In genomic region chr4:129500607-129501566, GRCm38 (mm10) we compare ENCODE assay signal across 7 mouse cellular contexts. TPM values are rescaled to one million over a fixed set of nuclear protein-coding genes. Genes with fewer than 3 reads are reported as not detected.
DNase-seq lines count a peak whose midpoint lies in the region; ATAC-seq and TF ChIP-seq lines count a peak whose summit lies in the region.

No protein-coding gene starts in this region.

- peak overlapping the region; percentile 40 for H3K9ac ChIP-seq in intestine, postnatal 0 days (ENCODE audit: low read depth, low read length)
- H3K9ac ChIP-seq in limb, embryonic 15.5 days = peak overlapping the region; percentile 39
- H3K9ac ChIP-seq in midbrain, embryonic 16.5 days (ENCODE audit: low read depth, low read length) = peak overlapping the region; percentile 68

- H3K4me2 ChIP-seq in intestine, postnatal 0 days (replicated peaks; ENCODE audit: low read depth) = peak overlapping the region; percentile 81
- peak overlapping the region; percentile 74 for H3K4me2 ChIP-seq in limb, embryonic 15.5 days
- peak overlapping the region; percentile 88 for H3K4me2 ChIP-seq in midbrain, embryonic 16.5 days (ENCODE audit: low read length)

- ATAC-seq in granulocyte monocyte progenitor cell, adult 5-6 weeks (replicated peaks; ENCODE audit: poor library complexity, severe bottlenecking) = peak; percentile 67
- peak; percentile 57 for ATAC-seq in intestine, postnatal 0 days
- peak; percentile 86 for ATAC-seq in limb, embryonic 15.5 days (ENCODE audit: insufficient number of reproducible peaks, low FRiP score, low TSS enrichment, low read depth)
- peak; percentile 37 for ATAC-seq in midbrain, embryonic 16.5 days

- H3K36me3 ChIP-seq in intestine, postnatal 0 days (ENCODE audit: control insufficient read depth, insufficient read depth) = no peaks in the 10 kb centered on the region
- no peaks in the 10 kb centered on the region for H3K36me3 ChIP-seq in limb, embryonic 15.5 days
- H3K36me3 ChIP-seq in midbrain, embryonic 16.5 days (ENCODE audit: control insufficient read depth, insufficient read depth, low read length) = no peaks in the 10 kb centered on the region

- H3K27ac ChIP-seq in intestine, postnatal 0 days (ENCODE audit: low read depth, low read length) = peak overlapping the region; percentile 78
- peak overlapping the region; percentile 91 for H3K27ac ChIP-seq in limb, embryonic 15.5 days
- peak overlapping the region; percentile 72 for H3K27ac ChIP-seq in midbrain, embryonic 16.5 days (ENCODE audit: low read length)

- no peak; the same call in 1 of the 2 replicates for TF ChIP-seq CTCF in intestine, postnatal 0 days (IDR thresholded peaks at IDR 0.05; ENCODE audit: low read depth)

- H3K4me3 ChIP-seq in intestine, postnatal 0 days (ENCODE audit: low read depth, low read length) = peak overlapping the region; percentile 52
- peak overlapping the region; percentile 62 for H3K4me3 ChIP-seq in limb, embryonic 15.5 days
- peak overlapping the region; percentile 55 for H3K4me3 ChIP-seq in midbrain, embryonic 16.5 days (ENCODE audit: low read depth, low read length)

- no peaks in the 10 kb centered on the region for H3K9me3 ChIP-seq in intestine, postnatal 0 days (ENCODE audit: control insufficient read depth)
- no peaks in the 10 kb centered on the region for H3K9me3 ChIP-seq in limb, embryonic 15.5 days
- no peaks in the 10 kb centered on the region for H3K9me3 ChIP-seq in midbrain, embryonic 16.5 days (replicated peaks; ENCODE audit: control insufficient read depth, low read length, poor library complexity, severe bottlenecking)

- H3K27me3 ChIP-seq in intestine, postnatal 0 days (replicated peaks; ENCODE audit: control insufficient read depth, insufficient read depth, low read length) = no peaks in the 10 kb centered on the region
- no peaks in the 10 kb centered on the region for H3K27me3 ChIP-seq in limb, embryonic 15.5 days
- H3K27me3 ChIP-seq in midbrain, embryonic 16.5 days (ENCODE audit: control insufficient read depth, insufficient read depth, low read depth, low read length) = no peaks in the 10 kb centered on the region

- peak; percentile 92 for DNase-seq in adrenal gland, postnatal 25 days
- DNase-seq in embryo, embryonic 9.5 days (ENCODE audit: extremely low spot score) = peak; percentile 100
- peak; percentile 65 to 74 for DNase-seq in spleen, postnatal 14 days (ENCODE audit: low spot score in 2 of 2)

- peaks cover 19% of the 10 kb centered on the region for H3K4me1 ChIP-seq in intestine, postnatal 0 days (replicated peaks; ENCODE audit: control insufficient read depth, insufficient read depth, low read length)
- H3K4me1 ChIP-seq in limb, embryonic 15.5 days = peaks cover 26% of the 10 kb centered on the region
- peaks cover 17% of the 10 kb centered on the region for H3K4me1 ChIP-seq in midbrain, embryonic 16.5 days (ENCODE audit: control insufficient read depth, insufficient read depth, low read length)

- 3% methylated on average over 49 of the region's 49 CpGs for whole genome bisulfite sequencing in intestine, postnatal 0 days
- WGBS in limb, embryonic 15.5 days = 1% methylated on average over 47 of the region's 49 CpGs
- 1% methylated on average over 45 of the region's 49 CpGs for WGBS in midbrain, embryonic 16.5 days

RNA-seq across cellular contexts. Expression of gene Fam229a, which starts 9.9 kb away (rescaled TPM):
- not detected in 2 replicates for total RNA-seq in adrenal gland, postnatal 25 days (2021)
- total RNA-seq in granulocyte monocyte progenitor cell, adult 5-6 weeks (2014; fragmentation: Nextera tagmentation) = not detected in 2 replicates
- not detected in 2 replicates for total RNA-seq in granulocyte monocyte progenitor cell, adult 5-6 weeks (2017)
- polyA plus RNA-seq in intestine, postnatal 0 days (2015; fragmentation: Nextera tagmentation; extraction: Ambion mirVana) = 0.22 TPM in 1 of 2 replicates, not detected in the other
- not detected in 2 replicates for polyA plus RNA-seq in limb, embryonic 15.5 days (2015; fragmentation: Nextera tagmentation; extraction: Ambion mirVana)
- polyA plus RNA-seq in midbrain, embryonic 16.5 days (2015; fragmentation: Nextera tagmentation; extraction: Ambion mirVana) = 0.56 and 0.94 TPM in 2 replicates

RNA-seq across cellular contexts. Expression of gene Tssk3, which starts 10.1 kb away (rescaled TPM):
- total RNA-seq in adrenal gland, postnatal 25 days (2021) = not detected in 2 replicates
- total RNA-seq in granulocyte monocyte progenitor cell, adult 5-6 weeks (2014; fragmentation: Nextera tagmentation) = not detected in 2 replicates
- not detected in 2 replicates for total RNA-seq in granulocyte monocyte progenitor cell, adult 5-6 weeks (2017)
- not detected in 2 replicates for polyA plus RNA-seq in intestine, postnatal 0 days (2015; fragmentation: Nextera tagmentation; extraction: Ambion mirVana)
- not detected in 2 replicates for polyA plus RNA-seq in limb, embryonic 15.5 days (2015; fragmentation: Nextera tagmentation; extraction: Ambion mirVana)
- 1.2 TPM in 2 replicates for polyA plus RNA-seq in midbrain, embryonic 16.5 days (2015; fragmentation: Nextera tagmentation; extraction: Ambion mirVana)

RNA-seq across cellular contexts. Expression of gene Marcksl1, which starts 12.5 kb away (rescaled TPM):
- 61.0 and 68.3 TPM in 2 replicates for total RNA-seq in adrenal gland, postnatal 25 days (2021)
- 27.6 and 45.5 TPM in 2 replicates for total RNA-seq in granulocyte monocyte progenitor cell, adult 5-6 weeks (2014; fragmentation: Nextera tagmentation)
- 28.4 and 29.9 TPM in 2 replicates for total RNA-seq in granulocyte monocyte progenitor cell, adult 5-6 weeks (2017)
- polyA plus RNA-seq in intestine, postnatal 0 days (2015; fragmentation: Nextera tagmentation; extraction: Ambion mirVana) = 126 and 142 TPM in 2 replicates
- polyA plus RNA-seq in limb, embryonic 15.5 days (2015; fragmentation: Nextera tagmentation; extraction: Ambion mirVana) = 445 and 538 TPM in 2 replicates
- polyA plus RNA-seq in midbrain, embryonic 16.5 days (2015; fragmentation: Nextera tagmentation; extraction: Ambion mirVana) = 1,543 and 1,683 TPM in 2 replicates

RNA-seq across cellular contexts. Expression of gene Bsdc1, which starts 39.5 kb away (rescaled TPM):
- 70.2 and 81.0 TPM in 2 replicates for total RNA-seq in adrenal gland, postnatal 25 days (2021)
- 14.7 and 32.8 TPM in 2 replicates for total RNA-seq in granulocyte monocyte progenitor cell, adult 5-6 weeks (2014; fragmentation: Nextera tagmentation)
- 17.9 and 23.1 TPM in 2 replicates for total RNA-seq in granulocyte monocyte progenitor cell, adult 5-6 weeks (2017)
- polyA plus RNA-seq in intestine, postnatal 0 days (2015; fragmentation: Nextera tagmentation; extraction: Ambion mirVana) = 23.6 and 24.8 TPM in 2 replicates
- 30.2 and 30.8 TPM in 2 replicates for polyA plus RNA-seq in limb, embryonic 15.5 days (2015; fragmentation: Nextera tagmentation; extraction: Ambion mirVana)
- polyA plus RNA-seq in midbrain, embryonic 16.5 days (2015; fragmentation: Nextera tagmentation; extraction: Ambion mirVana) = 31.5 and 34.7 TPM in 2 replicates

RNA-seq across cellular contexts. Expression of gene Hdac1, which starts 41.6 kb away (rescaled TPM):
- 48.0 and 54.5 TPM in 2 replicates for total RNA-seq in adrenal gland, postnatal 25 days (2021)
- 109 and 142 TPM in 2 replicates for total RNA-seq in granulocyte monocyte progenitor cell, adult 5-6 weeks (2014; fragmentation: Nextera tagmentation)
- 62.6 and 74.9 TPM in 2 replicates for total RNA-seq in granulocyte monocyte progenitor cell, adult 5-6 weeks (2017)
- 89.9 and 91.7 TPM in 2 replicates for polyA plus RNA-seq in intestine, postnatal 0 days (2015; fragmentation: Nextera tagmentation; extraction: Ambion mirVana)
- 196 and 204 TPM in 2 replicates for polyA plus RNA-seq in limb, embryonic 15.5 days (2015; fragmentation: Nextera tagmentation; extraction: Ambion mirVana)
- polyA plus RNA-seq in midbrain, embryonic 16.5 days (2015; fragmentation: Nextera tagmentation; extraction: Ambion mirVana) = 74.7 and 83.2 TPM in 2 replicates

Comparison
In these comparisons a context has a peak if more than half of its experiments do, and no peak if none do; other contexts are left out.
1. Peak in every context shown above with its lines: DNase-seq, ATAC-seq, H3K4me3 ChIP-seq and H3K27ac ChIP-seq.